Mouse (Mus musculus) gastrocnemius, postnatal 4 days (tissue): Measurements from ENCODE around the gene Glb1l. TPM values are rescaled to one million over a fixed set of nuclear protein-coding genes. Genes with fewer than 3 reads are reported as not detected.

ENCODE experiments used
- DNase-seq, 2 experiments: peaks; one replicate each; pipeline ENCODE4 v3.0.0; 2021 to 2022; ENCODE audit warnings: low spot score in 2 of 2, mixed read lengths in 2 of 2
- total RNA-seq, 2 experiments: library from RNA; stranded (reverse); gene quantifications; 2 replicates each; pipeline ENCODE4 v1.2.3; 2021

Gene Glb1l
- total RNA-seq, 2 experiments from 2014 or later, result 10.5 to 11.9 TPM

GRCm38 (mm10) chr1:75208967-75209678 is 1.5 kb downstream of the Glb1l start:
- peak in 1 of 2 experiments; percentile 54 for DNase-seq

- DNase-seq, result no peak
These were observed 9.4 kb downstream of the Glb1l start for GRCm38 (mm10) chr1:75201236-75201635.

GRCm38 (mm10) chr1:75192452-75192851 is 18.2 kb downstream of the Glb1l start:
- peak in 1 of 2 experiments; percentile 36 for DNase-seq

- peak; percentile 81 to 91 for DNase-seq
These were observed 18.8 kb downstream of the Glb1l start, which contains the start of the genes Ankzf1 and Atg9a for GRCm38 (mm10) chr1:75191622-75192402. Gene Ankzf1, plus strand, starts transcription at chr1:75192151. Gene Atg9a, minus strand, starts transcription at chr1:75192196.

- no peak for DNase-seq
These were observed 19.4 kb downstream of the Glb1l start for GRCm38 (mm10) chr1:75191258-75191621.

GRCm38 (mm10) chr1:75190577-75190976 is 20.0 kb downstream of the Glb1l start:
- no peak for DNase-seq

- DNase-seq, result no peak
These were observed 22.6 kb downstream of the Glb1l start for GRCm38 (mm10) chr1:75187914-75188483.

- DNase-seq, result no peak
These were observed 23.5 kb downstream of the Glb1l start for GRCm38 (mm10) chr1:75187126-75187525.

- DNase-seq, result no peak
These were observed 25.1 kb downstream of the Glb1l start for GRCm38 (mm10) chr1:75185495-75185894.

GRCm38 (mm10) chr1:75182160-75182559 is 28.5 kb downstream of the Glb1l start:
- no peak for DNase-seq

GRCm38 (mm10) chr1:75181377-75181870 is 29.2 kb downstream of the Glb1l start:
- DNase-seq, result no peak

- no peak for DNase-seq
These were observed 29.9 kb downstream of the Glb1l start for GRCm38 (mm10) chr1:75180741-75181140.

- DNase-seq, result peak; percentile 76 to 89
These were observed 30.5 kb downstream of the Glb1l start, which contains the start of gene Abcb6 for GRCm38 (mm10) chr1:75180105-75180590. Gene Abcb6, minus strand, starts transcription at chr1:75180392.

- peak in 1 of 2 experiments; percentile 52 for DNase-seq
These were observed 31.1 kb downstream of the Glb1l start for GRCm38 (mm10) chr1:75179334-75180104.

- peak; percentile 88 to 96 for DNase-seq
These were observed 41.8 kb downstream of the Glb1l start, which contains the start of gene Zfand2b for GRCm38 (mm10) chr1:75168472-75169464. Gene Zfand2b, plus strand, starts transcription at chr1:75168646.

- DNase-seq, result no peak
These were observed 42.5 kb downstream of the Glb1l start for GRCm38 (mm10) chr1:75168093-75168471.

GRCm38 (mm10) chr1:75160256-75160617 is 50.4 kb downstream of the Glb1l start:
- no peak for DNase-seq

- no peak for DNase-seq
These were observed 50.9 kb downstream of the Glb1l start for GRCm38 (mm10) chr1:75159540-75160255.

- DNase-seq, result no peak
These were observed 51.6 kb downstream of the Glb1l start for GRCm38 (mm10) chr1:75158990-75159389.
